Mouse (Mus musculus) spleen, postnatal 36 days (tissue): ENCODE results near the gene Cfap43.

ENCODE experiments used
- DNase-seq, 2 experiments: peaks; one replicate each; pipeline ENCODE4 v3.0.0; 2022; ENCODE audit warnings: low spot score in 2 of 2, mixed read lengths in 1 of 2

The Cfap43 gene

GRCm38 (mm10) chr19:47713457-47713856, 205.6 kb downstream of the Cfap43 start:
- no peak for DNase-seq

GRCm38 (mm10) chr19:47710376-47710775, 208.7 kb downstream of the Cfap43 start:
- DNase-seq = no peak

GRCm38 (mm10) chr19:47705772-47706309, 213.2 kb downstream of the Cfap43 start:
- no peak for DNase-seq

- DNase-seq = no peak
These were observed 213.9 kb downstream of the Cfap43 start for GRCm38 (mm10) chr19:47705080-47705771.

GRCm38 (mm10) chr19:47700509-47700908, 218.6 kb downstream of the Cfap43 start:
- no peak for DNase-seq

GRCm38 (mm10) chr19:47699743-47700142, 219.3 kb downstream of the Cfap43 start:
- DNase-seq = no peak

- no peak for DNase-seq
These were observed 220.8 kb downstream of the Cfap43 start for GRCm38 (mm10) chr19:47698266-47698665.

GRCm38 (mm10) chr19:47697067-47697466, 222.0 kb downstream of the Cfap43 start:
- no peak for DNase-seq

- no peak for DNase-seq
These were observed 222.7 kb downstream of the Cfap43 start for GRCm38 (mm10) chr19:47696411-47696810.

GRCm38 (mm10) chr19:47695725-47696124, 223.4 kb downstream of the Cfap43 start:
- DNase-seq = no peak

GRCm38 (mm10) chr19:47691994-47692393, 227.1 kb downstream of the Cfap43 start, which contains the start of gene Col17a1:
TSS of gene Col17a1 (minus strand) at chr19:47692094.
- no peak for DNase-seq

GRCm38 (mm10) chr19:47689592-47689991, 229.5 kb downstream of the Cfap43 start:
- no peak for DNase-seq
